Mouse (Mus musculus): ENCODE data around the gene Ints4.

- TF ChIP-seq ZC3H11A (IDR thresholded peaks at IDR 0.05; ENCODE audit: borderline replicate concordance, low read depth, low read length) (no peak), MAFK (IDR thresholded peaks at IDR 0.05; ENCODE audit: insufficient read depth, low read depth, low read length) (no peak), ZNF384 (IDR thresholded peaks at IDR 0.05; ENCODE audit: low read depth, low read length) (no peak), CHD2 (IDR thresholded peaks at IDR 0.05; ENCODE audit: low read depth, low read length) (no peak), HCFC1 (IDR thresholded peaks at IDR 0.05; ENCODE audit: borderline replicate concordance, insufficient read depth, low read length) (no peak)
Measured at GRCm38 (mm10) chr7:97492420-97492819, 11.7 kb downstream of the Ints4 start.
